ENCODE assay signal across 19 mouse cellular contexts in genomic region chr1:37025376-37025775, GRCm38 (mm10). TPM values are rescaled to one million over a fixed set of nuclear protein-coding genes. Genes with fewer than 3 reads are reported as not detected.
"Had no signal": no experiment of that assay in that cellular context is flagged by ENCODE, and none has a peak within 500 bp of the region (broad histone marks: within the 10 kb centered on the region; RNA-seq: fewer than 3 reads in every experiment).

No protein-coding gene starts in this region.

- ATAC-seq: midbrain, embryonic 13.5 days; midbrain, embryonic 15.5 days had no signal

- H3K27me3 ChIP-seq: midbrain, embryonic 13.5 days; midbrain, embryonic 15.5 days; neural tube, embryonic 12.5 days; stomach, embryonic 15.5 days had no signal

- H3K4me3 ChIP-seq: lung, embryonic 15.5 days; megakaryocyte, embryonic 14.5 days; midbrain, embryonic 13.5 days; midbrain, embryonic 15.5 days; neural tube, embryonic 12.5 days; stomach, embryonic 15.5 days had no signal

- H3K27ac ChIP-seq: liver, embryonic 14.5 days; lung, embryonic 15.5 days; macrophage; midbrain, embryonic 13.5 days; midbrain, embryonic 15.5 days; neural tube, embryonic 12.5 days; stomach, embryonic 15.5 days; stomach, postnatal 0 days had no signal

- H3K4me2 ChIP-seq: lung, embryonic 15.5 days; midbrain, embryonic 11.5 days; midbrain, embryonic 13.5 days; midbrain, embryonic 15.5 days; neural tube, embryonic 12.5 days; stomach, embryonic 15.5 days had no signal

- H3K9ac ChIP-seq: liver, embryonic 14.5 days; lung, embryonic 15.5 days; midbrain, embryonic 13.5 days; midbrain, embryonic 15.5 days; neural tube, embryonic 12.5 days; stomach, embryonic 15.5 days had no signal

- DNase-seq: lung, adult 2 months; lung, postnatal 10 days; lung, postnatal 36 days; right cerebral cortex, postnatal 14 days; thymus, adult 2 months; thymus, postnatal 25 days; thymus, postnatal 4 days had no signal

- H3K36me3 ChIP-seq: lung, embryonic 15.5 days; midbrain, embryonic 13.5 days; midbrain, embryonic 15.5 days; neural tube, embryonic 12.5 days; stomach, embryonic 15.5 days had no signal

- H3K9me3 ChIP-seq: lung, embryonic 15.5 days; megakaryocyte, embryonic 14.5 days; midbrain, embryonic 13.5 days; midbrain, embryonic 15.5 days; neural tube, embryonic 12.5 days; stomach, embryonic 15.5 days had no signal

RNA-seq across cellular contexts. Expression of gene Vwa3b, which starts 1.0 kb away (rescaled TPM):
- total RNA-seq: megakaryocyte progenitor cell, adult 5-6 weeks; monocyte, adult 5-6 weeks had no signal
- polyA plus RNA-seq: liver, embryonic 14.5 days; macrophage had no signal
